Mouse (Mus musculus): ENCODE measurements around the gene Rbfox2. TPM values are rescaled to one million over a fixed set of nuclear protein-coding genes. Genes with fewer than 3 reads are reported as not detected.

Rbfox2 gene
- total RNA-seq, 1 experiment from 2014 or later = 2.1 TPM

- no peak for ATAC-seq (replicated peaks; ENCODE audit: low read depth, poor library complexity, severe bottlenecking)
Measured at GRCm38 (mm10) chr15:77054611-77055175, 252.1 kb downstream of the Rbfox2 start.

DNA sequence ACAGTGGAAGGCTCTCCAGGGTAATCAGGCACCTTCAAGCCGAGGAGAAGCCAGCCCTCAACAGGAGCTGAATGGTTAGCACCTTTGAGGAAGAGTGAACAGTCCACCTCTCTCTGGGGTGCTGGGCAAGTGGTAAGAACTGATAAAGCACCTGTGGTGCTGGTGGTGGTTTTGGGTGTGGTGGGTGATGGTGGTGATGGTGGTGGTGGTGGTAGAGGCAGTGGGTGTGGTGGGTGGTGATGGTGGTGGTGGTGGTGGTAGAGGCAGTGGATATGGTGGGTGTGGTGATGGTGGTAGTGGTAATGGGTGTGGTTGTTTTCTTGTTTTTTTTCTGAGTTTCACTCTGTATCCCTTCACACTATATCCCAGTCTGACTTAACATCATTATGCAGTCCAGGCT is 253.8 kb downstream of the Rbfox2 start:
- ATAC-seq (replicated peaks; ENCODE audit: low read depth, poor library complexity, severe bottlenecking) = no peak

DNA sequence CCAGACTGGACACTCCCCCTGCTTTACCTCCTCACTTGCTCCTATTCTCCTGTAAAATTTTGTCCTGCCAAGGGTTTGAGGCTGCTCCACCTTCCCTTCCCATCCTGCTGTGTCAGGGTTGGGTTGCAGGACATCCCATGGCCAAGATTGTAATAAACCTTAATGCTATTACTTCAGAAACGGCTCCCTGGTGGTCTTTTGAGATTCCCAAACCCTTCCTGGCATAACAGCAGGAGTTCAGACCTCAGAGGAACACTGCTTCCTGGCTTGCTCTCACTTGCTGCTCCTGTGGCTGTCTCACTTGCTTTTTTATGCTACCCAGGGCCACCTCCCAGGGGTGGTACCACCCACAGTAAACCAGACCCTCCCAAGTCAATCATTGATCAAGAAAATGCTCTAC is 254.6 kb downstream of the Rbfox2 start:
- no peak for ATAC-seq (replicated peaks; ENCODE audit: low read depth, poor library complexity, severe bottlenecking)

DNA sequence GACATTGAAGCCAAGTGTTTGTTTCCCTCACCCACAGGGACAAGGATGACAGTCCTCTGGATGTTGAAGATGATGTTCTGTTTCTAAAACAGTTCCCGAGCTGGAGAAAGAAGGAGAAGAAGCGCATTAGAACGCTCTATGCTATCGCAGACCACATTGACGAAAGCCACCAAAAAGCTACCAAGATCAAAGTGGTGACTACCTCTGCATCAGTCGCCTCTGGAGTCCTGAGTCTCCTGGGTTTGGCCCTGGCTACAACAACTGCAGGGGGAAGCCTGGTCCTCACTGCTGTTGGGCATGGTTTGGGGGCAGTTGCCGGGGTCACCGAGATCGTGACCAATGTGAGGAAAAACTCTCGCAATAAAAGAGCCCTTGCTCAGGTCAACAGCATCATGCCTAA is 256.2 kb downstream of the Rbfox2 start, which contains the start of gene Mb:
Gene Mb, minus strand, starts transcription at position 101 of the 400 bp plus-strand sequence.
- ATAC-seq (replicated peaks; ENCODE audit: low read depth, poor library complexity, severe bottlenecking) = no peak

GRCm38 (mm10) chr15:77045609-77046008 is 261.2 kb downstream of the Rbfox2 start:
- no peak for ATAC-seq (replicated peaks; ENCODE audit: low read depth, poor library complexity, severe bottlenecking)

DNA sequence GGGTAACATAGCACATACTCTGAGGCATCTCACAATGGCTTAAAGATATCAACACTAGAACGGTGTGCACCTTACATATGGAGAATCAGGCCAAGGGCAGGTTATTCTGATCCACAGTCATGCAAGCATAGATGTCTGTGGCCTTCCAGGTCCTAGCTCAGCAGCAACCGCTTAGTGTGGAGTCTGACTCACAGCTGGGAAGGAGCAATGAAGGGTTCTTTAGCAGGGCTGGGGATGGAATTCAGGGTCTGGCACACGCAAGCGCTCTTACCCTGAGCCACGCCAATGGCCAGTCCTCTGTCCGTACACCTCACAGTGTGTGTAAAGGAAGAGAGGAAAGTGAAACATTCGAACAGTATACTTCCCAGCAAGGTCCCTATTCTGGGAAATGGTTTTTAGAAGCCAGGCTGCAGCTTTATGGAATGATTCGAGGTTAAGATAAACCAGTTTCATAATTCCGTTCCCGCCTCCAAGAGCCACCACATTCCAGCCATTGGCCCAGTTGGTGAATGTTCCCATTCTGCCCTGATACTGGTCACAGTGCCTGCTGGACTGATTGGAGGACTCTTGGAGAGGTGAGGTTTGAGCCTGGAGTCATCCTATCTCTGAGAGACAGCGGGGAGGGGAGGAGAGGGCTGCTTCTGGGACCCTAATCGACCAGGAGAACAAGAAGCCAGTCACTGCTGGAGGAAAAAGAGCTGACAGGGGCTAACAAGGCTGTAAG is 262.0 kb downstream of the Rbfox2 start, which contains the start of gene Apol6:
Gene Apol6, plus strand, starts transcription at position 133 of the 724 bp plus-strand sequence.
- ATAC-seq (replicated peaks; ENCODE audit: low read depth, poor library complexity, severe bottlenecking) = no peak

DNA sequence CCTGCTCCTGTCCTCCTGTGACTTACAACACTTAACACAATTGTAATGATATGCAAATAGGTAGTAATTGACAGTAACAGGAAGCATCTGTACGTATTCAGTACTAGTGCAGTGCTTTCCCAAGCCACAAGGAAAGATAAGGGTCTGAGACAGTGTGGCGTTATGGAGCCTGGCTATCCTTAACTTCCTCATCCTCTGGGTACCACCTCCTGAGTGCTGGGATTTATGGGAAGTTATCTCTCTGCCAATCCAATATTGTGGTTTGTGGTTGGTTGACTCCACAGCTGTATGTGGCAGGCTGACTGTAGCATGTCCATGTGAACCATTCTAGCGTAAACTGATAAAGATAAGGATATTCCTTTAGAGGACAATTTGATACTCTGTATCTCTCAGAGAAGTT is 266.0 kb downstream of the Rbfox2 start:
- ATAC-seq (replicated peaks; ENCODE audit: low read depth, poor library complexity, severe bottlenecking) = peak; percentile 71

- ATAC-seq (replicated peaks; ENCODE audit: low read depth, poor library complexity, severe bottlenecking) = no peak
Measured at GRCm38 (mm10) chr15:77039211-77039700, 267.5 kb downstream of the Rbfox2 start.

DNA sequence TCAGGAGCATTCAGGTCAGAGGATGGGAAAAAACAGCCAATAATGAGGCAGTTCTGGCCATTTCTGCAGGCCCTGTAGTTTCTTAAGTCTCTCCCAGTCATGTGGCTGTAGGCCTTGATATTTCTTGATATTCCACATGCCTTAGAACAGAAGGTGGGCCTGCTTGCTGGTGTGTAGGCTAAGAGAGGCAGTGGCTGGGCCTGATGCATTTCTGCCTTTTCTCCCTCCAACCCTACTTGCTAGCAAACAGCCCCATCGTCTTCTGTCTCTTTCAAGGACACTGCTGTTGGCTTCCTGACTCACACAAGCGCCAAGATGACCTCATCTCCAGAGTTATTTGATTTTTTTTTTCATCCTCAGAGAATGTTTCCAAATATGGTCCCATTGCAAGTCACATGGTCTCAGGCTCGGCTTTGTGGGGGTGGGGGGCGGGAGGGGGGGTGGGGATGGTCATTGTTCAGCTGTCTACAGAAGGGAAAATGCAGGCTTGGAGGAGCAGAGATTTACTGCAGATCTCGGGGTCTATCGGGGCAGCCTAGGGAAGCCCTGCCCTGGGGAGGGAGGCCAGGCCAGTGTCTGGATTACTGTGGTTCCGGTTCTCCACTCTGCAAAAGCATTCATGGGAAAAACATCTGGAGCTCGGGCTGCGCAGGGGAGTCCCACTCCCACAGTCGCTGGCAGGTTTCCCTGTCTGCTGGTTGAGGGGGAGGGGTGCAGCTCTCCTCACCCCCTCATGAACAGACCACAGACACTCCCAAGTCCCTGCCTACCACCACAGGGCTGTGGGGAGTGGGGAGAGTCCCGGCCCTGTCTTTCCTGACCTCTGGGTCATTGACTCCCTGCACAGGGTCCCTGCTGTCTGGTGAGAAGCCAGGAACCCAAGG is 269.3 kb downstream of the Rbfox2 start:
- ATAC-seq (replicated peaks; ENCODE audit: low read depth, poor library complexity, severe bottlenecking) = no peak

DNA sequence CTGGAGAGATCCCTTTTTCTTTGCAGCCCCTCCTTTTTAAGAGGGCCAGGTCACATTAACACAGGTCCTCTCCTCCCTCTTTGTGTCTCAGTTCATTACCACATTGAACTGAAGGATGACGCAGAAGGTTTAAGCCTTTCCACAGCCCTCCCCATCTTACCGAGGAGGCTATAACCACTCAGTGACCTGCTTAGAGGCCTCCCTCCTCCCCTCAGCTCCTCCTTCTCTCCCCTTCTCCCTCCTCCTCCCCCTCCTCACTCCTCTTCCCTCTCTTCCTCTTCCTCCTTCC is 269.9 kb downstream of the Rbfox2 start:
- ATAC-seq (replicated peaks; ENCODE audit: low read depth, poor library complexity, severe bottlenecking) = no peak

GRCm38 (mm10) chr15:77036320-77036988 is 270.4 kb downstream of the Rbfox2 start:
- ATAC-seq (replicated peaks; ENCODE audit: low read depth, poor library complexity, severe bottlenecking) = no peak

GRCm38 (mm10) chr15:77035643-77036042 is 271.2 kb downstream of the Rbfox2 start:
- ATAC-seq (replicated peaks; ENCODE audit: low read depth, poor library complexity, severe bottlenecking) = no peak

- ATAC-seq (replicated peaks; ENCODE audit: low read depth, poor library complexity, severe bottlenecking) = no peak
Measured at GRCm38 (mm10) chr15:77034526-77034925, 272.3 kb downstream of the Rbfox2 start.

DNA sequence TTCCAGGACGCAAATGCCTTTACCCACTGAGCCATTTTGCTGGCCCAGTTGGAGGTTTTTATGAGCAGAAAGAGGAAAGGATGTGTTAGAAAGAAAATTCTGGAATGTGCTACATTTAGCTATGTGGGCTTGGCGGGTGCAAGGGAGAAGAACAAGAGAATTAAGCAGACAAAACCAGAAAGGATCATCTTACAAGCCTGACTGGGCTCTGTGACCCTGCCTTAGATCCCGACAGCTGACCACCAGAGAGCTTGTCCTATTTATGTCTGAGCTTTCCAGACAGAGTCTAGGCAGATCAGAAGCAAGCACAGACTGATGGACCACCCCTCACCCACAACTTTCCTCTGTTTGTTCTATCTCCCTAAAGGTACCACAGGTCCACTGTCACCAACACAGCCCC is 275.5 kb downstream of the Rbfox2 start:
- ATAC-seq (replicated peaks; ENCODE audit: low read depth, poor library complexity, severe bottlenecking) = no peak

GRCm38 (mm10) chr15:77029331-77029991 is 277.3 kb downstream of the Rbfox2 start:
- peak; percentile 56; the same call in 1 of the 2 replicates for ATAC-seq (replicated peaks; ENCODE audit: low read depth, poor library complexity, severe bottlenecking)

Other genes with a start within 250 kb of the Rbfox2 start
- gene Apol7a, start 92.1 kb upstream of the Rbfox2 start, total RNA-seq (2017) = not detected in 2 replicates
- not detected in 2 replicates for gene Apol9a, start 104.1 kb upstream of the Rbfox2 start, total RNA-seq (2017)
- not detected in 2 replicates for gene Apol7b, start 140.5 kb upstream of the Rbfox2 start, total RNA-seq (2017)
- not detected in 2 replicates for gene Apol10a, start 170.0 kb upstream of the Rbfox2 start, total RNA-seq (2017)
- not detected in 2 replicates for gene Apol11a, start 201.3 kb upstream of the Rbfox2 start, total RNA-seq (2017)
- gene Apol7c, start 226.3 kb upstream of the Rbfox2 start, total RNA-seq (2017) = not detected in 2 replicates